Mouse (Mus musculus): ENCODE measurements around the gene 1700018G05Rik. TPM values are rescaled to one million over a fixed set of nuclear protein-coding genes. Genes with fewer than 3 reads are reported as not detected.
"Not testable (repeated sequence)": the region's sequence is repeated elsewhere in the genome, so short reads cannot be mapped to it uniquely, and the experiment has no call there.

Gene 1700018G05Rik
- total RNA-seq (2012; rRNA removed) = not detected in 2 replicates
- not detected for polyA plus RNA-seq (2012; ENCODE audit: insufficient read depth in 1 of 2, insufficient read length in 2 of 2, low read depth in 1 of 2, low replicate concordance in 2 of 2, missing spikeins in 1 of 2)

DNA sequence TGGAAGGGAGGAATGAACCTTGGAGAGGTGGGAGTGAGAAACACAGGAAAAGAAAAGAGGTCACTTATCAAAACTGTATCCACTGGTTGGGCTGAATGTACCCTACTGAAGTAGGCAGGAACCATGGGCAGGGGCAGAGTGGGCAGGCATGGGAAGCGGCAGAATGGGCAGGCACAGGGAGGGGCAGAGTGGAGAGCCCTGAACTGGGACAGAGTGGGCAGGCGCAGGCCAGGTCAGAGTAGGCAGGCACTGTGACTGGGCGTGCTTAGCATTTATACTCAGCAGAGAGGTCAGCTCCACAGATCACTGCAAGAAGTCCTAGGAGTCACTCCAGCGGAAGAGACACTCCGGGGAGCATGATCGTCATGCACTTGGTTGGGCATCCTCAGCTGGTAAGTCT lies at the start of gene 1700018G05Rik:
1700018G05Rik (plus strand) TSS at position 301 of the 400 bp plus-strand sequence.
- H3K4me3 ChIP-seq (ENCODE audit: control insufficient read depth in 1 of 2, insufficient read depth in 1 of 2, low read depth in 2 of 2, low read length in 2 of 2); H3K36me3 ChIP-seq (ENCODE audit: control insufficient read depth in 1 of 2, insufficient read depth in 2 of 2, low read length in 2 of 2); H3K9ac ChIP-seq (ENCODE audit: control insufficient read depth, low read depth, low read length, poor library complexity, severe bottlenecking); H3K9me3 ChIP-seq (replicated peaks; ENCODE audit: insufficient read depth, low read length); H3K27ac ChIP-seq (ENCODE audit: control insufficient read depth, low read depth, low read length); DNase-seq (ENCODE audit: low read depth, low spot score); H3K79me2 ChIP-seq (ENCODE audit: control insufficient read depth, insufficient read depth, low read length, poor library complexity); H3K27me3 ChIP-seq (ENCODE audit: control insufficient read depth in 1 of 2, insufficient read depth in 2 of 2, low read length in 2 of 2); H3K4me1 ChIP-seq (ENCODE audit: control insufficient read depth in 1 of 2, insufficient read depth in 2 of 2, low read length in 2 of 2): not testable (repeated sequence)

GRCm38 (mm10) chrX:102908587-102908986 lies 19.6 kb upstream of the 1700018G05Rik start, which contains the start of the genes Dmrtc1a and 1700011M02Rik:
Gene Dmrtc1a, minus strand, starts transcription at chrX:102908687.
Gene 1700011M02Rik, plus strand, starts transcription at chrX:102908905.
- H3K9me3 ChIP-seq (replicated peaks; ENCODE audit: insufficient read depth, low read length); H3K27ac ChIP-seq (ENCODE audit: control insufficient read depth, low read depth, low read length); H3K9ac ChIP-seq (ENCODE audit: control insufficient read depth, low read depth, low read length, poor library complexity, severe bottlenecking); H3K4me1 ChIP-seq (ENCODE audit: control insufficient read depth in 1 of 2, insufficient read depth in 2 of 2, low read length in 2 of 2); H3K4me3 ChIP-seq (ENCODE audit: control insufficient read depth in 1 of 2, insufficient read depth in 1 of 2, low read depth in 2 of 2, low read length in 2 of 2); H3K79me2 ChIP-seq (ENCODE audit: control insufficient read depth, insufficient read depth, low read length, poor library complexity); DNase-seq (ENCODE audit: low read depth, low spot score); H3K36me3 ChIP-seq (ENCODE audit: control insufficient read depth in 1 of 2, insufficient read depth in 2 of 2, low read length in 2 of 2); H3K27me3 ChIP-seq (ENCODE audit: control insufficient read depth in 1 of 2, insufficient read depth in 2 of 2, low read length in 2 of 2): not testable (repeated sequence)

DNA sequence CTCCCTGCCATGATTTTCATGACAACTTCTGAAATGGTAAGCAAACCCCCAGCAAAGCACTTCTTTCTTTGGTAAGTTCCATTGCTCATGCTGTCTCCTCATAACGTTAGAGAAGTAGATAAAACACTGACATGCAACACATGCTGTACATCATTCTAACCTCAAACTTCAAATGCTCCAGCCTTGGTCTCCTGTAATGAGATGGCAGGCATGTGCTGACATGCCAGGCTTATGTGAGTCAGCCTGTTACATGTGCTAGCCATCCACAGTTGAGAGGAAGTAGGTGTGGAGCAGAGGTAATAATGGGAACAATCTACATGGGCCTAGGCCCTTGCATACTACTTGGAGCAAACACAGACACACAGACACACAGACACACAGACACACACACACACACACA lies 13.3 kb upstream of the 1700018G05Rik start:
- not testable (repeated sequence) for H3K79me2 ChIP-seq (ENCODE audit: control insufficient read depth, insufficient read depth, low read length, poor library complexity); H3K27ac ChIP-seq (ENCODE audit: control insufficient read depth, low read depth, low read length); DNase-seq (ENCODE audit: low read depth, low spot score); H3K9me3 ChIP-seq (replicated peaks; ENCODE audit: insufficient read depth, low read length); H3K4me1 ChIP-seq (ENCODE audit: control insufficient read depth in 1 of 2, insufficient read depth in 2 of 2, low read length in 2 of 2); H3K9ac ChIP-seq (ENCODE audit: control insufficient read depth, low read depth, low read length, poor library complexity, severe bottlenecking); H3K36me3 ChIP-seq (ENCODE audit: control insufficient read depth in 1 of 2, insufficient read depth in 2 of 2, low read length in 2 of 2); H3K4me3 ChIP-seq (ENCODE audit: control insufficient read depth in 1 of 2, insufficient read depth in 1 of 2, low read depth in 2 of 2, low read length in 2 of 2); H3K27me3 ChIP-seq (ENCODE audit: control insufficient read depth in 1 of 2, insufficient read depth in 2 of 2, low read length in 2 of 2)

GRCm38 (mm10) chrX:102926707-102927106 lies 1.5 kb upstream of the 1700018G05Rik start:
- H3K9ac ChIP-seq (ENCODE audit: control insufficient read depth, low read depth, low read length, poor library complexity, severe bottlenecking); H3K79me2 ChIP-seq (ENCODE audit: control insufficient read depth, insufficient read depth, low read length, poor library complexity); H3K27me3 ChIP-seq (ENCODE audit: control insufficient read depth in 1 of 2, insufficient read depth in 2 of 2, low read length in 2 of 2); H3K4me1 ChIP-seq (ENCODE audit: control insufficient read depth in 1 of 2, insufficient read depth in 2 of 2, low read length in 2 of 2); DNase-seq (ENCODE audit: low read depth, low spot score); H3K9me3 ChIP-seq (replicated peaks; ENCODE audit: insufficient read depth, low read length); H3K27ac ChIP-seq (ENCODE audit: control insufficient read depth, low read depth, low read length); H3K36me3 ChIP-seq (ENCODE audit: control insufficient read depth in 1 of 2, insufficient read depth in 2 of 2, low read length in 2 of 2); H3K4me3 ChIP-seq (ENCODE audit: control insufficient read depth in 1 of 2, insufficient read depth in 1 of 2, low read depth in 2 of 2, low read length in 2 of 2): not testable (repeated sequence)

- Histone ChIP-seq H3K4me3 (ENCODE audit: control insufficient read depth in 1 of 2, insufficient read depth in 1 of 2, low read depth in 2 of 2, low read length in 2 of 2) (no peak overlapping the region), H3K9ac (ENCODE audit: control insufficient read depth, low read depth, low read length, poor library complexity, severe bottlenecking) (no peak overlapping the region), H3K36me3 (ENCODE audit: control insufficient read depth in 1 of 2, insufficient read depth in 2 of 2, low read length in 2 of 2) (no peaks in the 10 kb centered on the region)
Observed at GRCm38 (mm10) chrX:102932992-102933570, 4.9 kb downstream of the 1700018G05Rik start.

More at GRCm38 (mm10) chrX:102932992-102933570, 4.9 kb downstream of the 1700018G05Rik start:
- no peak for DNase-seq (ENCODE audit: low read depth, low spot score)
- Histone ChIP-seq H3K9me3 (replicated peaks; ENCODE audit: insufficient read depth, low read length) (no peaks in the 10 kb centered on the region), H3K27me3 (ENCODE audit: control insufficient read depth in 1 of 2, insufficient read depth in 2 of 2, low read length in 2 of 2) (no peaks in the 10 kb centered on the region), H3K27ac (ENCODE audit: control insufficient read depth, low read depth, low read length) (no peak overlapping the region), H3K4me1 (ENCODE audit: control insufficient read depth in 1 of 2, insufficient read depth in 2 of 2, low read length in 2 of 2) (no peaks in the 10 kb centered on the region), H3K79me2 (ENCODE audit: control insufficient read depth, insufficient read depth, low read length, poor library complexity) (no peaks in the 10 kb centered on the region)
- TF ChIP-seq CHD1 (IDR thresholded peaks at IDR 0.05; ENCODE audit: low read depth, low read length) (no peak), POLR2A (IDR thresholded peaks at IDR 0.05; ENCODE audit: control insufficient read depth in 1 of 2, insufficient read depth in 1 of 2, low read depth in 1 of 2, low read length in 2 of 2, poor library complexity in 1 of 2) (no peak), GABPA (IDR thresholded peaks at IDR 0.05; ENCODE audit: low read depth, low read length) (no peak)
